Mouse (Mus musculus): ENCODE data around the gene Rnf24. TPM values are rescaled to one million over a fixed set of nuclear protein-coding genes. Genes with fewer than 3 reads are reported as not detected.
"Not testable (repeated sequence)": the region's sequence is repeated elsewhere in the genome, so short reads cannot be mapped to it uniquely, and the experiment has no call there.

Gene Rnf24
- polyA plus RNA-seq, 1 experiment from 2014 or later, result 2.3 TPM

DNA sequence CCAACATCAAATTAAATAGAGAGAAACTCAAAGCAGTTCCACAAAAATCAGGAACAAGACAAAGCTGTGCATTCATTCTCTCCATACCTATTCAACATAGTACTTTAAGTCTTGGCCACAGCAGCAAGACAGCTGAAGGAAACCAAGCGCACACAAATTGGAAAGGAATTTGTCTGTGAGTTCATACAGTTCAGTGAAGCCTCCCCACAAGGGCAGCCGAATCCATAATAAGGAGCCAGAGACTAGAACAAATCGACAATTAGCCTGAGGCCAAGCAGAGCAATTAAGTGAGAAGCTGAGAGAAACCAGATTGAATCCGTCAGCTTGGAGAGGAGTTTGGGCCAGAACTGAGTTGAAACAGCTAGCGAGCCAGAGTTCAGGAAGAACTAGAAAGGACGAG lies 33.3 kb downstream of the Rnf24 start:
- no peaks in the 10 kb centered on the region for H3K4me1 ChIP-seq (ENCODE audit: control insufficient read depth, insufficient read depth, low read length)
- no peak overlapping the region for H3K4me3 ChIP-seq (ENCODE audit: low read length)
- no peak overlapping the region for H3K9ac ChIP-seq (ENCODE audit: low read depth, low read length)
- H3K4me2 ChIP-seq (ENCODE audit: low read depth, low read length), result no peak overlapping the region
- no peaks in the 10 kb centered on the region for H3K27me3 ChIP-seq (replicated peaks; ENCODE audit: control insufficient read depth, insufficient read depth, low read length)
- H3K27ac ChIP-seq (ENCODE audit: low read length), result no peak overlapping the region
- WGBS, result 86% methylated on average over 6 of the region's 6 CpGs
- no peaks in the 10 kb centered on the region for H3K36me3 ChIP-seq (ENCODE audit: control insufficient read depth, insufficient read depth, low read length)
- ATAC-seq, result no peak
- no peaks in the 10 kb centered on the region for H3K9me3 ChIP-seq (ENCODE audit: control insufficient read depth, low read length)

DNA sequence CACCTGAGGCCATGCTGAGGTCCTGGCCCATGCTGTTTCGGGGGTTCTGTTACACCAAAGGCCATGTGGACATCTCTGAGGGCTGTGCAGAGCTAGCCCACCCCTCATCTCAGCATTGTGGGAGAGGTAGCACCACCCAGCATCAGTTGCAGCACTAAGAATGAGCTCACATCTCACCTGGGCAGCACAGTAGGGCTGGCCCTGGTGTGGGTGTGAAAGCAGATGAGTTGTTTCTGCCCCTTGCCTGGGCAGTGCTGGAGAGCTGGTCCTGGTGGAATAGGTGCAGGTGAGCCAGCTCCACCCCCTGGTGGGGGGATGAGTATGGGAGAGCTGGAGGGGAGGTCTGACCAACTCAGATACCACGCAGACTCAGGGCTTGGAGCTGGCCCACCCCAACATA lies 36.5 kb downstream of the Rnf24 start:
- Histone ChIP-seq H3K36me3 (ENCODE audit: control insufficient read depth, insufficient read depth, low read length) (no peaks in the 10 kb centered on the region), H3K27me3 (replicated peaks; ENCODE audit: control insufficient read depth, insufficient read depth, low read length) (no peaks in the 10 kb centered on the region), H3K9ac (ENCODE audit: low read depth, low read length) (no peak overlapping the region), H3K27ac (ENCODE audit: low read length) (no peak overlapping the region), H3K4me2 (ENCODE audit: low read depth, low read length) (no peak overlapping the region), H3K9me3 (ENCODE audit: control insufficient read depth, low read length) (no peaks in the 10 kb centered on the region), H3K4me3 (ENCODE audit: low read length) (no peak overlapping the region), H3K4me1 (ENCODE audit: control insufficient read depth, insufficient read depth, low read length) (no peaks in the 10 kb centered on the region)
- ATAC-seq, result no peak
- WGBS, result 76% methylated on average over 2 of the region's 2 CpGs

- Histone ChIP-seq H3K4me2 (ENCODE audit: low read depth, low read length) (no peak overlapping the region), H3K36me3 (ENCODE audit: control insufficient read depth, insufficient read depth, low read length) (no peaks in the 10 kb centered on the region), H3K27me3 (replicated peaks; ENCODE audit: control insufficient read depth, insufficient read depth, low read length) (no peaks in the 10 kb centered on the region), H3K4me1 (ENCODE audit: control insufficient read depth, insufficient read depth, low read length) (no peaks in the 10 kb centered on the region), H3K27ac (ENCODE audit: low read length) (no peak overlapping the region), H3K9me3 (ENCODE audit: control insufficient read depth, low read length) (no peaks in the 10 kb centered on the region), H3K9ac (ENCODE audit: low read depth, low read length) (no peak overlapping the region), H3K4me3 (ENCODE audit: low read length) (no peak overlapping the region)
- WGBS, result 60% methylated on average over 6 of the region's 6 CpGs
- ATAC-seq, result no peak
Observed at GRCm38 (mm10) chr2:131309296-131309695, 43.4 kb downstream of the Rnf24 start.

- no peak overlapping the region for H3K4me2 ChIP-seq (ENCODE audit: low read depth, low read length)
- 90% methylated on average over 2 of the region's 2 CpGs for WGBS
- no peaks in the 10 kb centered on the region for H3K36me3 ChIP-seq (ENCODE audit: control insufficient read depth, insufficient read depth, low read length)
Observed at GRCm38 (mm10) chr2:131307822-131308221, 44.9 kb downstream of the Rnf24 start.

GRCm38 (mm10) chr2:131307391-131307790 lies 45.3 kb downstream of the Rnf24 start:
- ATAC-seq, result no peak
- H3K36me3 ChIP-seq (ENCODE audit: control insufficient read depth, insufficient read depth, low read length), result no peaks in the 10 kb centered on the region
- H3K9me3 ChIP-seq (ENCODE audit: control insufficient read depth, low read length), result no peaks in the 10 kb centered on the region
- H3K4me3 ChIP-seq (ENCODE audit: low read length), result no peak overlapping the region
- H3K4me1 ChIP-seq (ENCODE audit: control insufficient read depth, insufficient read depth, low read length), result no peaks in the 10 kb centered on the region
- H3K27me3 ChIP-seq (replicated peaks; ENCODE audit: control insufficient read depth, insufficient read depth, low read length), result no peaks in the 10 kb centered on the region
- H3K27ac ChIP-seq (ENCODE audit: low read length), result no peak overlapping the region
- no peak overlapping the region for H3K9ac ChIP-seq (ENCODE audit: low read depth, low read length)
- WGBS, result 81% methylated on average over 5 of the region's 5 CpGs
- no peak overlapping the region for H3K4me2 ChIP-seq (ENCODE audit: low read depth, low read length)

More at GRCm38 (mm10) chr2:131307822-131308221, 44.9 kb downstream of the Rnf24 start:
- H3K27ac ChIP-seq (ENCODE audit: low read length), result no peak overlapping the region
- H3K4me3 ChIP-seq (ENCODE audit: low read length), result no peak overlapping the region
- no peaks in the 10 kb centered on the region for H3K4me1 ChIP-seq (ENCODE audit: control insufficient read depth, insufficient read depth, low read length)
- no peak overlapping the region for H3K9ac ChIP-seq (ENCODE audit: low read depth, low read length)
- H3K9me3 ChIP-seq (ENCODE audit: control insufficient read depth, low read length), result no peaks in the 10 kb centered on the region
- no peaks in the 10 kb centered on the region for H3K27me3 ChIP-seq (replicated peaks; ENCODE audit: control insufficient read depth, insufficient read depth, low read length)
- no peak for ATAC-seq

GRCm38 (mm10) chr2:131305226-131305625 lies 47.5 kb downstream of the Rnf24 start:
- H3K4me3 ChIP-seq (ENCODE audit: low read length); H3K36me3 ChIP-seq (ENCODE audit: control insufficient read depth, insufficient read depth, low read length); H3K9ac ChIP-seq (ENCODE audit: low read depth, low read length); H3K4me2 ChIP-seq (ENCODE audit: low read depth, low read length); H3K27me3 ChIP-seq (replicated peaks; ENCODE audit: control insufficient read depth, insufficient read depth, low read length); ATAC-seq; H3K4me1 ChIP-seq (ENCODE audit: control insufficient read depth, insufficient read depth, low read length); H3K9me3 ChIP-seq (ENCODE audit: control insufficient read depth, low read length); H3K27ac ChIP-seq (ENCODE audit: low read length): not testable (repeated sequence)
- 89% methylated on average over 1 of the region's 1 CpGs for WGBS

- Histone ChIP-seq H3K4me2 (ENCODE audit: low read depth, low read length) (no peak overlapping the region), H3K27me3 (replicated peaks; ENCODE audit: control insufficient read depth, insufficient read depth, low read length) (no peaks in the 10 kb centered on the region), H3K4me1 (ENCODE audit: control insufficient read depth, insufficient read depth, low read length) (no peaks in the 10 kb centered on the region), H3K36me3 (ENCODE audit: control insufficient read depth, insufficient read depth, low read length) (no peaks in the 10 kb centered on the region), H3K27ac (ENCODE audit: low read length) (no peak overlapping the region), H3K9me3 (ENCODE audit: control insufficient read depth, low read length) (no peaks in the 10 kb centered on the region), H3K9ac (ENCODE audit: low read depth, low read length) (no peak overlapping the region), H3K4me3 (ENCODE audit: low read length) (no peak overlapping the region)
- WGBS, result 75% methylated on average over 9 of the region's 9 CpGs
- ATAC-seq, result no peak
Observed at GRCm38 (mm10) chr2:131304497-131304896, 48.2 kb downstream of the Rnf24 start.

DNA sequence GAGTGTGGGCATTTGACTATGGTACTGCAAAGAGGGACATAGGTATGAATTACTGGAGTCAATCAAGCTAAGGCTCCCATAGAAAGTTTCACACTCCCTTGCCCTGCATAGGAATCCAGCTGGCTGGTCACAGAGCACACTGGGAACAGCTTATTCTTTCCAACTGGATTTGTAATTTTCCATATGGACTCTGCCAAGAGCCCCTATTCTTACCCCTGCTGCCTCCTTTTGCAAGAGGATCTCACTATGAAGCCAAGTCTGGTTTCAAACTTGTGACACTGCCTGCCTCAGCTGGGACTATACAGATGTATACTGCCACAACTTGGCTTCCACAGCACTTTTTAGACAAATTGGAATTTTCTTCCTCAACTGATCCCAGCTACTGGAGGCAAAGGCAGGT lies 51.1 kb downstream of the Rnf24 start:
- no peaks in the 10 kb centered on the region for H3K4me1 ChIP-seq (ENCODE audit: control insufficient read depth, insufficient read depth, low read length)
- no peak overlapping the region for H3K4me3 ChIP-seq (ENCODE audit: low read length)
- no peak overlapping the region for H3K27ac ChIP-seq (ENCODE audit: low read length)
- no peaks in the 10 kb centered on the region for H3K9me3 ChIP-seq (ENCODE audit: control insufficient read depth, low read length)
- H3K27me3 ChIP-seq (replicated peaks; ENCODE audit: control insufficient read depth, insufficient read depth, low read length), result no peaks in the 10 kb centered on the region
- no peak overlapping the region for H3K4me2 ChIP-seq (ENCODE audit: low read depth, low read length)
- no peak overlapping the region for H3K9ac ChIP-seq (ENCODE audit: low read depth, low read length)
- no peak for ATAC-seq
- H3K36me3 ChIP-seq (ENCODE audit: control insufficient read depth, insufficient read depth, low read length), result peaks cover 4% of the 10 kb centered on the region

GRCm38 (mm10) chr2:131300485-131300884 lies 52.2 kb downstream of the Rnf24 start:
- Histone ChIP-seq H3K27ac (ENCODE audit: low read length) (no peak overlapping the region), H3K9me3 (ENCODE audit: control insufficient read depth, low read length) (no peaks in the 10 kb centered on the region), H3K4me1 (ENCODE audit: control insufficient read depth, insufficient read depth, low read length) (no peaks in the 10 kb centered on the region), H3K4me3 (ENCODE audit: low read length) (no peak overlapping the region), H3K36me3 (ENCODE audit: control insufficient read depth, insufficient read depth, low read length) (peaks cover 11% of the 10 kb centered on the region), H3K27me3 (replicated peaks; ENCODE audit: control insufficient read depth, insufficient read depth, low read length) (no peaks in the 10 kb centered on the region), H3K4me2 (ENCODE audit: low read depth, low read length) (no peak overlapping the region), H3K9ac (ENCODE audit: low read depth, low read length) (no peak overlapping the region)
- no peak for ATAC-seq
- WGBS, result 87% methylated on average over 2 of the region's 2 CpGs

GRCm38 (mm10) chr2:131298674-131299073 lies 54.0 kb downstream of the Rnf24 start:
- H3K9ac ChIP-seq (ENCODE audit: low read depth, low read length); H3K4me2 ChIP-seq (ENCODE audit: low read depth, low read length); H3K4me3 ChIP-seq (ENCODE audit: low read length); H3K4me1 ChIP-seq (ENCODE audit: control insufficient read depth, insufficient read depth, low read length); H3K27ac ChIP-seq (ENCODE audit: low read length); H3K9me3 ChIP-seq (ENCODE audit: control insufficient read depth, low read length); ATAC-seq; H3K27me3 ChIP-seq (replicated peaks; ENCODE audit: control insufficient read depth, insufficient read depth, low read length): not testable (repeated sequence)
- H3K36me3 ChIP-seq (ENCODE audit: control insufficient read depth, insufficient read depth, low read length), result peaks cover 12% of the 10 kb centered on the region
- 81% methylated on average over 7 of the region's 7 CpGs for WGBS

All from intestine, embryonic 16.5 days (tissue).